Mouse (Mus musculus): ENCODE measurements around the gene Btbd9.

Btbd9 gene

GRCm38 (mm10) chr17:30235380-30235779, 340.9 kb downstream of the Btbd9 start:
- DNase-seq = no peak

- DNase-seq = no peak
Observed at GRCm38 (mm10) chr17:30232698-30233097, 343.6 kb downstream of the Btbd9 start.

- DNase-seq = no peak
Observed at GRCm38 (mm10) chr17:30231483-30231882, 344.8 kb downstream of the Btbd9 start.

GRCm38 (mm10) chr17:30230428-30230827, 345.9 kb downstream of the Btbd9 start:
- DNase-seq = peak; percentile 66 to 68

GRCm38 (mm10) chr17:30228439-30229215, 347.7 kb downstream of the Btbd9 start:
- DNase-seq = no peak

GRCm38 (mm10) chr17:30225030-30225740, 351.1 kb downstream of the Btbd9 start:
- DNase-seq = no peak

- DNase-seq = no peak
Observed at GRCm38 (mm10) chr17:30222837-30223236, 353.5 kb downstream of the Btbd9 start.

- no peak for DNase-seq
Observed at GRCm38 (mm10) chr17:30222361-30222760, 353.9 kb downstream of the Btbd9 start.

- DNase-seq = no peak
Observed at GRCm38 (mm10) chr17:30221677-30222076, 354.6 kb downstream of the Btbd9 start.

GRCm38 (mm10) chr17:30215741-30216140, 360.5 kb downstream of the Btbd9 start:
- DNase-seq = no peak

GRCm38 (mm10) chr17:30214393-30214792, 361.9 kb downstream of the Btbd9 start:
- DNase-seq = no peak

GRCm38 (mm10) chr17:30213371-30213770, 362.9 kb downstream of the Btbd9 start:
- DNase-seq = no peak

GRCm38 (mm10) chr17:30212647-30213046, 363.6 kb downstream of the Btbd9 start:
- DNase-seq = peak; percentile 59 to 67

GRCm38 (mm10) chr17:30210936-30211335, 365.4 kb downstream of the Btbd9 start:
- DNase-seq = no peak

GRCm38 (mm10) chr17:30210262-30210661, 366.0 kb downstream of the Btbd9 start:
- DNase-seq = no peak

- no peak for DNase-seq
Observed at GRCm38 (mm10) chr17:30205062-30205825, 371.0 kb downstream of the Btbd9 start.

- no peak for DNase-seq
Observed at GRCm38 (mm10) chr17:30200283-30200682, 376.0 kb downstream of the Btbd9 start.

- peak in 1 of 2 experiments; percentile 56 for DNase-seq
Observed at GRCm38 (mm10) chr17:30199374-30200247, 376.7 kb downstream of the Btbd9 start.

- peak; percentile 36 to 53 for DNase-seq
Observed at GRCm38 (mm10) chr17:30198422-30198821, 377.9 kb downstream of the Btbd9 start.

GRCm38 (mm10) chr17:30197280-30198030, 378.8 kb downstream of the Btbd9 start:
- DNase-seq = peak; percentile 10 to 39
